Comparison of ENCODE assay signal across 8 mouse cellular contexts in the genomic region with DNA sequence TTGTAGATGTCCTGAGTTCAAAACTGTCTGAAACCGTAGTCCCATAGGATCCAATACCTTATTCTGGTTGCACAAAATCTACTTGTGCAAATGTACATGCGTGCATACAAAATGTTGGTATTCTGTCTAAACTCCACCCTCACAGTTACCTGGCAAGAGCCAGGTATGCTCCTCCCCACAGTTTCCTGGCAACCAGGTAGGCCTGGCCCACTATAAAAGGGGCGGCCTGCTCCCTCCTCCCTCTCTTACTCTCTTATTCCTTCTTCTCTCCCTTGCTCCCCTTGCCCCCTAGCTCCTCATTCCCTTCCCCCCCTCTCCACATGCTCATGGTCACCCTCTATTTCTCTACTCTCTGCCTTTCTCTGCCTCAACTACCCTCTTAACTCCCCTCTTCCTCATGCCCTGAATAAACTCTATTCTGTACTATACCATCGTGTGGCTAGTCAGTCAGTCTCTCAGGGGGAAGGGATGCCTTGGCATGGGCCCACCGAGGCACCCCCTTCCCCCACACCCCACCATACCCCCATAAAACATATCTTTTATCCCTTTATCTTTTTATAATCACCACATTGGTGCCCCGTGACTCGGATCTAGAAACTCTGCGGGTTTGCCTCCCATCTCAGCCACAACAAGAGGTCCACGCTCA. TPM values are rescaled to one million over a fixed set of nuclear protein-coding genes. Genes with fewer than 3 reads are reported as not detected.
DNase-seq lines count a peak whose midpoint lies in the region; ATAC-seq lines count a peak whose summit lies in the region.

No protein-coding gene starts in this region.

- peak overlapping the region; percentile 29; the same call in 1 of the 2 replicates for H3K4me3 ChIP-seq in heart, embryonic 13.5 days
- no peak overlapping the region for H3K4me3 ChIP-seq in forebrain, embryonic 13.5 days
- H3K4me3 ChIP-seq in limb, embryonic 12.5 days (replicated peaks) = no peak overlapping the region
- no peak overlapping the region for H3K4me3 ChIP-seq in midbrain, embryonic 15.5 days

- H3K9ac ChIP-seq in heart, embryonic 13.5 days = peak overlapping the region; percentile 33
- peak overlapping the region; percentile 37; the same call in 1 of the 2 replicates for H3K9ac ChIP-seq in forebrain, embryonic 13.5 days
- H3K9ac ChIP-seq in limb, embryonic 12.5 days (replicated peaks) = no peak overlapping the region; the same call in 1 of the 2 replicates
- no peak overlapping the region for H3K9ac ChIP-seq in midbrain, embryonic 15.5 days

- H3K9me3 ChIP-seq in heart, embryonic 13.5 days = no peaks in the 10 kb centered on the region
- no peaks in the 10 kb centered on the region for H3K9me3 ChIP-seq in forebrain, embryonic 13.5 days (replicated peaks)
- no peaks in the 10 kb centered on the region for H3K9me3 ChIP-seq in limb, embryonic 12.5 days
- H3K9me3 ChIP-seq in midbrain, embryonic 15.5 days = no peaks in the 10 kb centered on the region

- 77% methylated on average over 9 of the region's 9 CpGs for WGBS in heart, embryonic 13.5 days
- 87% methylated on average over 9 of the region's 9 CpGs for WGBS in forebrain, embryonic 13.5 days
- WGBS in limb, embryonic 12.5 days = 84% methylated on average over 9 of the region's 9 CpGs
- WGBS in midbrain, embryonic 15.5 days = 83% methylated on average over 9 of the region's 9 CpGs

- H3K27ac ChIP-seq in heart, embryonic 13.5 days (replicated peaks) = no peak overlapping the region
- H3K27ac ChIP-seq in forebrain, embryonic 13.5 days = no peak overlapping the region
- H3K27ac ChIP-seq in limb, embryonic 12.5 days = no peak overlapping the region
- H3K27ac ChIP-seq in midbrain, embryonic 15.5 days = no peak overlapping the region

- H3K4me2 ChIP-seq in heart, embryonic 13.5 days = peak overlapping the region; percentile 60
- H3K4me2 ChIP-seq in forebrain, embryonic 13.5 days = peak overlapping the region; percentile 52
- peak overlapping the region; percentile 46 for H3K4me2 ChIP-seq in limb, embryonic 12.5 days
- peak overlapping the region; percentile 48 for H3K4me2 ChIP-seq in midbrain, embryonic 15.5 days

- 0 out of 2 replicates have a peak, but pooled peaks cover 4% of the 10 kb centered on the region for H3K27me3 ChIP-seq in heart, embryonic 13.5 days (replicated peaks)
- H3K27me3 ChIP-seq in forebrain, embryonic 13.5 days = no peaks in the 10 kb centered on the region
- no peaks in the 10 kb centered on the region for H3K27me3 ChIP-seq in limb, embryonic 12.5 days
- H3K27me3 ChIP-seq in midbrain, embryonic 15.5 days (replicated peaks) = no peaks in the 10 kb centered on the region

- H3K4me1 ChIP-seq in heart, embryonic 13.5 days = 0 out of 2 replicates have a peak, but pooled peaks cover 8% of the 10 kb centered on the region
- H3K4me1 ChIP-seq in forebrain, embryonic 13.5 days = peaks cover 16% of the 10 kb centered on the region
- peaks cover 10% of the 10 kb centered on the region; the same call in 1 of the 2 replicates for H3K4me1 ChIP-seq in limb, embryonic 12.5 days (replicated peaks)
- H3K4me1 ChIP-seq in midbrain, embryonic 15.5 days = peaks cover 20% of the 10 kb centered on the region

- no peak for ATAC-seq in heart, embryonic 13.5 days (ENCODE audit: extremely low read depth, insufficient number of reproducible peaks, low FRiP score, low TSS enrichment)
- ATAC-seq in forebrain, embryonic 13.5 days = peak; percentile 30; the same call in 1 of the 2 replicates
- ATAC-seq in limb, embryonic 12.5 days (ENCODE audit: insufficient number of reproducible peaks, insufficient read depth, low FRiP score, low TSS enrichment, low read depth) = no peak
- ATAC-seq in midbrain, embryonic 15.5 days (replicated peaks) = peak; percentile 28

- H3K36me3 ChIP-seq in heart, embryonic 13.5 days = no peaks in the 10 kb centered on the region
- no peaks in the 10 kb centered on the region for H3K36me3 ChIP-seq in forebrain, embryonic 13.5 days (ENCODE audit: poor library complexity, severe bottlenecking)
- no peaks in the 10 kb centered on the region for H3K36me3 ChIP-seq in limb, embryonic 12.5 days
- H3K36me3 ChIP-seq in midbrain, embryonic 15.5 days (replicated peaks) = no peaks in the 10 kb centered on the region

- DNase-seq in heart, adult 8-10 months (ENCODE audit: low spot score) = no peak
- no peak for DNase-seq in urinary bladder, postnatal 14 days (ENCODE audit: low spot score)
- no peak for DNase-seq in gastrocnemius, postnatal 25 days
- no peak for DNase-seq in embryo, embryonic 10 days (ENCODE audit: low spot score)

RNA-seq across cellular contexts. Expression of a gene that starts 31.9 kb away (rescaled TPM):
- 12.1 and 13.0 TPM in 2 replicates for polyA plus RNA-seq in heart, embryonic 13.5 days (2015; fragmentation: Nextera tagmentation; extraction: Ambion mirVana)
- total RNA-seq in heart, adult 8-10 months (2022) = 10 to 100 TPM; 17.8 to 21.2 (median 19.7) TPM
- 3.4 and 4.6 TPM in 2 replicates for polyA plus RNA-seq in forebrain, embryonic 13.5 days (2015; fragmentation: Nextera tagmentation; extraction: Ambion mirVana)
- 14.9 and 15.3 TPM in 2 replicates for polyA plus RNA-seq in limb, embryonic 12.5 days (2016; fragmentation: Nextera tagmentation; extraction: Ambion mirVana)
- 1.5 and 2.0 TPM in 2 replicates for polyA plus RNA-seq in midbrain, embryonic 15.5 days (2015; fragmentation: Nextera tagmentation; extraction: Ambion mirVana)
- 1 to 10 TPM; 1.3 to 2.7 TPM for total RNA-seq in gastrocnemius, postnatal 25 days (2021)

RNA-seq across cellular contexts. Expression of a gene that starts 33.2 kb away (rescaled TPM):
- 39.9 and 40.3 TPM in 2 replicates for polyA plus RNA-seq in heart, embryonic 13.5 days (2015; fragmentation: Nextera tagmentation; extraction: Ambion mirVana)
- 10 to 100 TPM; 18.3 to 22.9 (median 22.5) TPM for total RNA-seq in heart, adult 8-10 months (2022)
- 82.6 and 85.4 TPM in 2 replicates for polyA plus RNA-seq in forebrain, embryonic 13.5 days (2015; fragmentation: Nextera tagmentation; extraction: Ambion mirVana)
- polyA plus RNA-seq in limb, embryonic 12.5 days (2016; fragmentation: Nextera tagmentation; extraction: Ambion mirVana) = 112 and 114 TPM in 2 replicates
- polyA plus RNA-seq in midbrain, embryonic 15.5 days (2015; fragmentation: Nextera tagmentation; extraction: Ambion mirVana) = 63.7 and 65.5 TPM in 2 replicates
- total RNA-seq in gastrocnemius, postnatal 25 days (2021) = 10 to 100 TPM; 13.7 to 14.6 TPM

Comparison
In these comparisons a context has a peak if more than half of its experiments do, and no peak if none do; other contexts are left out.
1. ATAC-seq: peak in forebrain, embryonic 13.5 days (single experiment) and midbrain, embryonic 15.5 days (single experiment); none in heart, embryonic 13.5 days (single experiment) and limb, embryonic 12.5 days (single experiment).
2. H3K9ac ChIP-seq: peak in heart, embryonic 13.5 days (single experiment) and forebrain, embryonic 13.5 days (single experiment); none in limb, embryonic 12.5 days (single experiment) and midbrain, embryonic 15.5 days (single experiment).
3. Peak in every context shown above with its lines, with median percentiles within 50 percentile points of each other: H3K4me2 ChIP-seq.